12 mouse cellular contexts compared by ENCODE assay signal in the genomic region with DNA sequence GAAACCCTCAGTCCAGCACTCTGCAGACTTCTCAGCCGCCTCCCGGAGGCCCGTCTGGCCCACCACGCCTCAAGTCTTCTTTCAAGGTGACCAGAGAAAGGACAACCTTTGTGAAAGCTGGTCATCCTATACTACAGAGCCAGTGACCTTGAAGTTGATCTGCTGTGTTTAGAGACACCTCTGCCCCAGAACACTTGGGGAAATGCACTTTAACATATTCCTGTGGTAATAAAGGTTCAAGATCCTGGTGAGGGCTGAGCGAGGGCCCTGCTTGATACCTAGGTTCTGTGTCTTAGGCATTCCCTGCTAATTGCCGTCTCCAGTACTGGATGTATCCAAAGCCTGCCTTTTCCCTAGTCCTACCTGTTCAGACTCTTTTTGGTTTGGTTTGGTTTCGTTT. TPM values are rescaled to one million over a fixed set of nuclear protein-coding genes. Genes with fewer than 3 reads are reported as not detected.
DNase-seq lines count a peak whose midpoint lies in the region; ATAC-seq and TF ChIP-seq lines count a peak whose summit lies in the region.
"Had no signal": no experiment of that assay in that cellular context is flagged by ENCODE, and none has a peak within 500 bp of the region (broad histone marks: within the 10 kb centered on the region; RNA-seq: fewer than 3 reads in every experiment).

No protein-coding gene starts in this region.

- 0 out of 2 replicates have a peak overlapping the region, but pooled peaks have one; percentile 47 for H3K4me2 ChIP-seq in heart, embryonic 13.5 days
- H3K4me2 ChIP-seq in midbrain, embryonic 12.5 days (replicated peaks): no peak overlapping the region
- no peak overlapping the region for H3K4me2 ChIP-seq in midbrain, postnatal 0 days (ENCODE audit: low read depth, low read length, poor library complexity, severe bottlenecking)
- H3K4me2 ChIP-seq in intestine, embryonic 15.5 days (replicated peaks): peak overlapping the region; percentile 40
- H3K4me2 ChIP-seq in stomach, postnatal 0 days (replicated peaks; ENCODE audit: low read depth): no peak overlapping the region

- peaks cover 88% of the 10 kb centered on the region for H3K4me1 ChIP-seq in heart, embryonic 13.5 days
- peaks cover 74% of the 10 kb centered on the region for H3K4me1 ChIP-seq in midbrain, embryonic 12.5 days
- peaks cover 27% of the 10 kb centered on the region; the same call in 1 of the 2 replicates for H3K4me1 ChIP-seq in midbrain, postnatal 0 days (ENCODE audit: insufficient read depth, low read length)
- H3K4me1 ChIP-seq in intestine, embryonic 15.5 days (replicated peaks): peaks cover 88% of the 10 kb centered on the region
- H3K4me1 ChIP-seq in stomach, postnatal 0 days (replicated peaks; ENCODE audit: control insufficient read depth, insufficient read depth): peaks cover 44% of the 10 kb centered on the region

- H3K9ac ChIP-seq in heart, embryonic 13.5 days: peak overlapping the region; percentile 69
- H3K9ac ChIP-seq in midbrain, embryonic 12.5 days (replicated peaks): no peak overlapping the region
- H3K9ac ChIP-seq in midbrain, postnatal 0 days (replicated peaks; ENCODE audit: low read length, poor library complexity, severe bottlenecking): no peak overlapping the region
- 0 out of 2 replicates have a peak overlapping the region, but pooled peaks have one; percentile 17 for H3K9ac ChIP-seq in intestine, embryonic 15.5 days
- no peak overlapping the region for H3K9ac ChIP-seq in stomach, postnatal 0 days (ENCODE audit: low read length)

- ATAC-seq in heart, embryonic 13.5 days (ENCODE audit: extremely low read depth, insufficient number of reproducible peaks, low FRiP score, low TSS enrichment): no peak
- no peak for ATAC-seq in midbrain, embryonic 12.5 days (ENCODE audit: low FRiP score, low read depth)
- no peak for ATAC-seq in midbrain, postnatal 0 days (ENCODE audit: low FRiP score)
- no peak for ATAC-seq in intestine, embryonic 15.5 days
- ATAC-seq in stomach, postnatal 0 days (ENCODE audit: low FRiP score, low TSS enrichment): no peak
- ATAC-seq in erythroblast, adult 5-6 weeks (replicated peaks; ENCODE audit: low FRiP score, poor library complexity, severe bottlenecking): no peak

- no peak for TF ChIP-seq EP300 in stomach, postnatal 0 days (optimal IDR thresholded peaks at IDR 0.05)

- no peak overlapping the region for H3K4me3 ChIP-seq in heart, embryonic 13.5 days
- no peak overlapping the region for H3K4me3 ChIP-seq in midbrain, embryonic 12.5 days
- H3K4me3 ChIP-seq in midbrain, postnatal 0 days (ENCODE audit: low read depth, low read length): no peak overlapping the region
- no peak overlapping the region for H3K4me3 ChIP-seq in intestine, embryonic 15.5 days (replicated peaks)
- no peak overlapping the region for H3K4me3 ChIP-seq in stomach, postnatal 0 days (ENCODE audit: low read depth, low read length)

- peak overlapping the region; percentile 75 for H3K27ac ChIP-seq in heart, embryonic 13.5 days (replicated peaks)
- peak overlapping the region; percentile 74 for H3K27ac ChIP-seq in midbrain, embryonic 12.5 days (replicated peaks)
- no peak overlapping the region for H3K27ac ChIP-seq in midbrain, postnatal 0 days (ENCODE audit: low read depth, low read length)
- peak overlapping the region; percentile 93 for H3K27ac ChIP-seq in intestine, embryonic 15.5 days
- peak overlapping the region; percentile 88 for H3K27ac ChIP-seq in stomach, postnatal 0 days (replicated peaks)

- DNase-seq in heart, adult 8-10 months (ENCODE audit: low spot score): no peak
- DNase-seq in midbrain, postnatal 0 days (ENCODE audit: low spot score): no peak
- DNase-seq in stomach, postnatal 0 days (ENCODE audit: low spot score): no peak
- DNase-seq in lung, adult 18-20 months: no peak
- DNase-seq: adrenal gland, adult 8-10 months; right cerebral cortex, adult 18-20 months; thymus, postnatal 14 days had no signal

- WGBS in heart, embryonic 13.5 days: 61% methylated on average over 7 of the region's 7 CpGs
- 63% methylated on average over 7 of the region's 7 CpGs for WGBS in midbrain, embryonic 12.5 days
- 73% methylated on average over 7 of the region's 7 CpGs for WGBS in midbrain, postnatal 0 days
- WGBS in intestine, embryonic 15.5 days: 68% methylated on average over 7 of the region's 7 CpGs
- WGBS in stomach, postnatal 0 days: 72% methylated on average over 7 of the region's 7 CpGs

- 0 out of 2 replicates have a peak, but pooled peaks cover 5% of the 10 kb centered on the region for H3K36me3 ChIP-seq in heart, embryonic 13.5 days
- H3K36me3 ChIP-seq in midbrain, embryonic 12.5 days: no peaks in the 10 kb centered on the region
- H3K36me3 ChIP-seq in midbrain, postnatal 0 days (ENCODE audit: insufficient read depth, low read length): no peaks in the 10 kb centered on the region
- H3K36me3 ChIP-seq in intestine, embryonic 15.5 days: no peaks in the 10 kb centered on the region
- H3K36me3 ChIP-seq in stomach, postnatal 0 days (ENCODE audit: control insufficient read depth, insufficient read depth, low read length): no peaks in the 10 kb centered on the region

- no peaks in the 10 kb centered on the region for H3K9me3 ChIP-seq in heart, embryonic 13.5 days
- no peaks in the 10 kb centered on the region for H3K9me3 ChIP-seq in midbrain, embryonic 12.5 days
- H3K9me3 ChIP-seq in midbrain, postnatal 0 days (ENCODE audit: low read length): no peaks in the 10 kb centered on the region
- H3K9me3 ChIP-seq in intestine, embryonic 15.5 days: no peaks in the 10 kb centered on the region
- no peaks in the 10 kb centered on the region for H3K9me3 ChIP-seq in stomach, postnatal 0 days (ENCODE audit: control insufficient read depth, low read length)

- TF ChIP-seq CTCF in midbrain, postnatal 0 days (IDR thresholded peaks at IDR 0.05): no peak
- TF ChIP-seq CTCF in stomach, postnatal 0 days (IDR thresholded peaks at IDR 0.05; ENCODE audit: low read depth): no peak

- no peaks in the 10 kb centered on the region for H3K27me3 ChIP-seq in heart, embryonic 13.5 days (replicated peaks)
- H3K27me3 ChIP-seq in midbrain, embryonic 12.5 days: peaks cover 4% of the 10 kb centered on the region; the same call in 1 of the 2 replicates
- no peaks in the 10 kb centered on the region for H3K27me3 ChIP-seq in midbrain, postnatal 0 days (ENCODE audit: insufficient read depth, low read length)
- H3K27me3 ChIP-seq in intestine, embryonic 15.5 days (replicated peaks): no peaks in the 10 kb centered on the region
- no peaks in the 10 kb centered on the region for H3K27me3 ChIP-seq in stomach, postnatal 0 days (ENCODE audit: control insufficient read depth, insufficient read depth, low read length)

RNA-seq across cellular contexts. Expression of gene Rara, which starts 1.1 kb away (rescaled TPM):
- 27.9 and 28.3 TPM in 2 replicates for polyA plus RNA-seq in heart, embryonic 13.5 days (2015; fragmentation: Nextera tagmentation; extraction: Ambion mirVana)
- 10 to 100 TPM; 10.8 to 13.5 (median 11.9) TPM for total RNA-seq in heart, adult 8-10 months (2022)
- 15.5 and 17.3 TPM in 2 replicates for polyA plus RNA-seq in midbrain, embryonic 12.5 days (2016; fragmentation: Nextera tagmentation; extraction: Ambion mirVana)
- total RNA-seq in midbrain, postnatal 0 days (2014; rRNA removed): 14.3 and 20.4 TPM in 2 replicates
- 8.2 and 8.7 TPM in 2 replicates for polyA plus RNA-seq in midbrain, postnatal 0 days (2015; fragmentation: Nextera tagmentation; extraction: Ambion mirVana)
- 30.7 and 31.5 TPM in 2 replicates for polyA plus RNA-seq in intestine, embryonic 15.5 days (2015; fragmentation: Nextera tagmentation; extraction: Ambion mirVana)
- polyA plus RNA-seq in stomach, postnatal 0 days (2015; fragmentation: Nextera tagmentation; extraction: Ambion mirVana): 20.1 and 25.9 TPM in 2 replicates
- 13.1 and 13.2 TPM in 2 replicates for total RNA-seq in erythroblast, adult 5-6 weeks (2015; ENCODE audit: low replicate concordance)
- 2.8 TPM in 2 replicates for total RNA-seq in erythroblast, adult 5-6 weeks (2017; ENCODE audit: low replicate concordance)

RNA-seq across cellular contexts. Expression of gene Cdc6, which starts 19.0 kb away (rescaled TPM):
- 21.1 and 22.9 TPM in 2 replicates for polyA plus RNA-seq in heart, embryonic 13.5 days (2015; fragmentation: Nextera tagmentation; extraction: Ambion mirVana)
- under 1 TPM; 0.16 to 0.49 (median 0.25) TPM for total RNA-seq in heart, adult 8-10 months (2022)
- polyA plus RNA-seq in midbrain, embryonic 12.5 days (2016; fragmentation: Nextera tagmentation; extraction: Ambion mirVana): 28.3 and 29.0 TPM in 2 replicates
- 0.19 and 0.44 TPM in 2 replicates for total RNA-seq in midbrain, postnatal 0 days (2014; rRNA removed)
- polyA plus RNA-seq in midbrain, postnatal 0 days (2015; fragmentation: Nextera tagmentation; extraction: Ambion mirVana): 0.52 and 0.65 TPM in 2 replicates
- polyA plus RNA-seq in intestine, embryonic 15.5 days (2015; fragmentation: Nextera tagmentation; extraction: Ambion mirVana): 24.0 and 26.7 TPM in 2 replicates
- 6.6 and 7.0 TPM in 2 replicates for polyA plus RNA-seq in stomach, postnatal 0 days (2015; fragmentation: Nextera tagmentation; extraction: Ambion mirVana)
- total RNA-seq in erythroblast, adult 5-6 weeks (2015; ENCODE audit: low replicate concordance): 20.0 and 20.1 TPM in 2 replicates
- 46.7 and 54.2 TPM in 2 replicates for total RNA-seq in erythroblast, adult 5-6 weeks (2017; ENCODE audit: low replicate concordance)

RNA-seq across cellular contexts. Expression of gene Gjd3, which starts 56.3 kb away (rescaled TPM):
- 1.3 and 3.3 TPM in 2 replicates for polyA plus RNA-seq in heart, embryonic 13.5 days (2015; fragmentation: Nextera tagmentation; extraction: Ambion mirVana)
- under 1 TPM in 1 of 4 experiments, not detected in 3; 0.44 TPM for total RNA-seq in heart, adult 8-10 months (2022)
- 0.67 and 0.80 TPM in 2 replicates for polyA plus RNA-seq in midbrain, embryonic 12.5 days (2016; fragmentation: Nextera tagmentation; extraction: Ambion mirVana)
- 3.0 and 5.1 TPM in 2 replicates for total RNA-seq in midbrain, postnatal 0 days (2014; rRNA removed)
- 4.5 and 5.1 TPM in 2 replicates for polyA plus RNA-seq in midbrain, postnatal 0 days (2015; fragmentation: Nextera tagmentation; extraction: Ambion mirVana)
- 0.20 and 0.35 TPM in 2 replicates for polyA plus RNA-seq in intestine, embryonic 15.5 days (2015; fragmentation: Nextera tagmentation; extraction: Ambion mirVana)
- polyA plus RNA-seq in stomach, postnatal 0 days (2015; fragmentation: Nextera tagmentation; extraction: Ambion mirVana): 1.9 and 2.1 TPM in 2 replicates
- total RNA-seq in erythroblast, adult 5-6 weeks (2015; ENCODE audit: low replicate concordance): not detected in 2 replicates
- total RNA-seq in erythroblast, adult 5-6 weeks (2017; ENCODE audit: low replicate concordance): not detected in 2 replicates
- total RNA-seq: adrenal gland, adult 8-10 months had no signal
- polyA plus RNA-seq: midbrain, embryonic 11.5 days had no signal

Comparison
In these comparisons a context has a peak if more than half of its experiments do, and no peak if none do; other contexts are left out.
1. H3K4me2 ChIP-seq: peak in heart, embryonic 13.5 days (single experiment) and intestine, embryonic 15.5 days (single experiment); none in midbrain, embryonic 12.5 days (single experiment), midbrain, postnatal 0 days (single experiment) and stomach, postnatal 0 days (single experiment).
2. H3K9ac ChIP-seq: peak in heart, embryonic 13.5 days (single experiment) and intestine, embryonic 15.5 days (single experiment); none in midbrain, embryonic 12.5 days (single experiment), midbrain, postnatal 0 days (single experiment) and stomach, postnatal 0 days (single experiment).